Comparison of ENCODE assay signal across 8 mouse cellular contexts in the genomic region with DNA sequence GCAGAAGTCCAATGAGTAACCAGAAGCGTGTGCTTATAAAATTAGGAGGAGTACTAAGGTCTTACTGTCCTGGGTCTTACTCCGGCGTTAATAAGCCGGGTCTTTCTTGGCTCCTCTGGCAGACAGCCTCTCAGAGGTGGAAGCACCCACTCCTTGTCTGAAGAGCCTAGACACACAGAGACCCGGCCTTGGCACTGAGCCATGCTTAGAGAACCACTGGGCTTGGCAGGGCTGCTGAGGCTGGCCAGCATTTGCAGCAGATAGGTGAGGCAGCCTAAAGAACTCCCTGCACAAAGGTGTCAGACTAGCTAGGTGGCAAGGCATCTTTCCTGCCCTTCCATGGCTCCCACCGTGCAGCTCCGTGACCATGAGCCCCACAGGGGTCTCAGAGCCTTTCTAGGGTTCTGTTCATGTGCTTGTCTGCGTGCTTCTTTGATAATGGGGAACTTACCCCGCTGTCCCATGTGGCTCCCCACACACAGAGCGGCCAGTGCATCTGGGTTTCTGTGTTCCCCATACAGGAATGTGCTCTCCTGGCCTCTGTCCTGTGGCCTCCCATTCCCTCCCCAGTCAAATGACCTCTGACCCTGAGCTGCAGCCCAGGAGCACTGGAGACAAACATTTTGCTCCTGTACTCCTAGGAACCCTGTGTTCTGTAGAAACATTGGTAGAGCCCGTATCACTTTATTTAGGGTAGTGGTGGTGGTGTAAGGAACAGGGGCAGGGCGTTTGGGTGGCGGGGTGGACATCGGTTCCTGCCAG. TPM values are rescaled to one million over a fixed set of nuclear protein-coding genes. Genes with fewer than 3 reads are reported as not detected.
A peak's percentile ranks its signal among the peaks of the same experiment; 100 is the strongest.
DNase-seq lines count a peak whose midpoint lies in the region; ATAC-seq and TF ChIP-seq lines count a peak whose summit lies in the region.

No protein-coding gene starts in this region.

- H3K4me3 ChIP-seq in layer of hippocampus, adult 2 months = no peak overlapping the region
- no peak overlapping the region for H3K4me3 ChIP-seq in heart, postnatal 0 days (ENCODE audit: low read depth, low read length)
- no peak overlapping the region for H3K4me3 ChIP-seq in limb, embryonic 12.5 days (replicated peaks)
- H3K4me3 ChIP-seq in neural tube, embryonic 13.5 days = no peak overlapping the region

- peak overlapping the region; percentile 58 for H3K27ac ChIP-seq in layer of hippocampus, adult 2 months
- peak overlapping the region; percentile 64 for H3K27ac ChIP-seq in heart, postnatal 0 days (ENCODE audit: low read depth)
- H3K27ac ChIP-seq in limb, embryonic 12.5 days = peak overlapping the region; percentile 89
- peak overlapping the region; percentile 84 for H3K27ac ChIP-seq in neural tube, embryonic 13.5 days (replicated peaks)

- WGBS in heart, postnatal 0 days = 56% methylated on average over 14 of the region's 14 CpGs
- 72% methylated on average over 14 of the region's 14 CpGs for WGBS in limb, embryonic 12.5 days
- 77% methylated on average over 14 of the region's 14 CpGs for WGBS in neural tube, embryonic 13.5 days

- H3K9me3 ChIP-seq in heart, postnatal 0 days (replicated peaks; ENCODE audit: control insufficient read depth, low read length) = no peaks in the 10 kb centered on the region
- H3K9me3 ChIP-seq in limb, embryonic 12.5 days = no peaks in the 10 kb centered on the region
- no peaks in the 10 kb centered on the region for H3K9me3 ChIP-seq in neural tube, embryonic 13.5 days

- H3K4me2 ChIP-seq in heart, postnatal 0 days (ENCODE audit: low read depth, low read length) = no peak overlapping the region
- no peak overlapping the region for H3K4me2 ChIP-seq in limb, embryonic 12.5 days
- H3K4me2 ChIP-seq in neural tube, embryonic 13.5 days = no peak overlapping the region

- ATAC-seq in heart, postnatal 0 days (ENCODE audit: insufficient read depth, low read depth) = 0 out of 2 replicates have a peak, but pooled peaks have one; percentile 14
- no peak for ATAC-seq in limb, embryonic 12.5 days (ENCODE audit: insufficient number of reproducible peaks, insufficient read depth, low FRiP score, low TSS enrichment, low read depth)
- ATAC-seq in neural tube, embryonic 13.5 days (ENCODE audit: low read depth) = peak; percentile 53

- no peaks in the 10 kb centered on the region for H3K27me3 ChIP-seq in heart, postnatal 0 days (ENCODE audit: control insufficient read depth, insufficient read depth, low read length)
- H3K27me3 ChIP-seq in limb, embryonic 12.5 days = no peaks in the 10 kb centered on the region
- H3K27me3 ChIP-seq in neural tube, embryonic 13.5 days = no peaks in the 10 kb centered on the region

- H3K4me1 ChIP-seq in heart, postnatal 0 days (ENCODE audit: control insufficient read depth, insufficient read depth) = peaks cover 38% of the 10 kb centered on the region
- H3K4me1 ChIP-seq in limb, embryonic 12.5 days (replicated peaks) = peaks cover 87% of the 10 kb centered on the region
- peaks cover 88% of the 10 kb centered on the region for H3K4me1 ChIP-seq in neural tube, embryonic 13.5 days (replicated peaks)

- TF ChIP-seq EP300 in heart, postnatal 0 days (IDR thresholded peaks at IDR 0.05; ENCODE audit: low read depth) = no peak

- no peak overlapping the region for H3K9ac ChIP-seq in heart, postnatal 0 days (replicated peaks; ENCODE audit: low read depth, low read length)
- no peak overlapping the region for H3K9ac ChIP-seq in limb, embryonic 12.5 days (replicated peaks)
- peak overlapping the region; percentile 32; the same call in 1 of the 2 replicates for H3K9ac ChIP-seq in neural tube, embryonic 13.5 days

- no peaks in the 10 kb centered on the region for H3K36me3 ChIP-seq in heart, postnatal 0 days (replicated peaks; ENCODE audit: control insufficient read depth, insufficient read depth, low read length)
- 0 out of 2 replicates have a peak, but pooled peaks cover 10% of the 10 kb centered on the region for H3K36me3 ChIP-seq in limb, embryonic 12.5 days
- no peaks in the 10 kb centered on the region for H3K36me3 ChIP-seq in neural tube, embryonic 13.5 days

- TF ChIP-seq CTCF in layer of hippocampus, adult 2 months (conservative IDR thresholded peaks at IDR 0.05) = no peak
- no peak for TF ChIP-seq CTCF in heart, postnatal 0 days (IDR thresholded peaks at IDR 0.05; ENCODE audit: low read depth)

- DNase-seq in layer of hippocampus, adult 2 months (ENCODE audit: low spot score in 2 of 2) = no peak
- no peak for DNase-seq in layer of hippocampus, adult 9-10 months (ENCODE audit: low spot score)
- no peak for DNase-seq in heart, postnatal 0 days (ENCODE audit: low spot score)
- DNase-seq in spleen, postnatal 4 days (ENCODE audit: low spot score in 2 of 2) = no peak
- no peak for DNase-seq in thymus, postnatal 14 days
- DNase-seq in cerebellum, adult 9-11 months = no peak

RNA-seq across cellular contexts. Expression of a gene that starts 54.1 kb away (rescaled TPM):
- under 1 TPM; 0.74 to 0.84 TPM for total RNA-seq in layer of hippocampus, adult 2 months (2021)
- total RNA-seq in heart, postnatal 0 days (2014; rRNA removed; ENCODE audit: low replicate concordance) = 0.15 TPM in 1 of 2 replicates, not detected in the other
- 0.15 and 0.25 TPM in 2 replicates for polyA plus RNA-seq in heart, postnatal 0 days (2015; fragmentation: Nextera tagmentation; extraction: Ambion mirVana)
- 1.2 and 1.4 TPM in 2 replicates for polyA plus RNA-seq in limb, embryonic 12.5 days (2016; fragmentation: Nextera tagmentation; extraction: Ambion mirVana)
- 1.5 and 2.5 TPM in 2 replicates for polyA plus RNA-seq in neural tube, embryonic 13.5 days (2015; fragmentation: Nextera tagmentation; extraction: Ambion mirVana)
